Mouse (Mus musculus) hematopoietic stem cell, adult 5-6 weeks (primary cell): ENCODE results near the gene Rbfox2. TPM values are rescaled to one million over a fixed set of nuclear protein-coding genes. Genes with fewer than 3 reads are reported as not detected.

Experiments used
- ATAC-seq, 2 experiments: fragments of 125-278 bp in 1 of 2; replicated peaks in 1 of 2; 2 replicates each; pipeline ENCODE4 v1.8.0; 2016 to 2017; ENCODE audit warnings: inconsistent platforms in 2 of 2, mild to moderate bottlenecking in 2 of 2, moderate number of reproducible peaks in 2 of 2, low read depth in 1 of 2, moderate TSS enrichment in 1 of 2; ENCODE audit not compliant: low FRiP score in 2 of 2, poor library complexity in 2 of 2, severe bottlenecking in 2 of 2, insufficient read depth in 1 of 2, low TSS enrichment in 1 of 2
- total RNA-seq: library from RNA; stranded (forward); fragments of 172-1452, 232-1000 nt; gene quantifications from 2 replicates; pipeline ENCODE4 v1.2.3, GENCODE M21; 2017

Rbfox2 gene
- total RNA-seq, 1 experiment from 2014 or later = 11.9 TPM

GRCm38 (mm10) chr15:77053021-77053420, 253.8 kb downstream of the Rbfox2 start:
- ATAC-seq = no peak

GRCm38 (mm10) chr15:77052176-77052575, 254.6 kb downstream of the Rbfox2 start:
- no peak for ATAC-seq

DNA sequence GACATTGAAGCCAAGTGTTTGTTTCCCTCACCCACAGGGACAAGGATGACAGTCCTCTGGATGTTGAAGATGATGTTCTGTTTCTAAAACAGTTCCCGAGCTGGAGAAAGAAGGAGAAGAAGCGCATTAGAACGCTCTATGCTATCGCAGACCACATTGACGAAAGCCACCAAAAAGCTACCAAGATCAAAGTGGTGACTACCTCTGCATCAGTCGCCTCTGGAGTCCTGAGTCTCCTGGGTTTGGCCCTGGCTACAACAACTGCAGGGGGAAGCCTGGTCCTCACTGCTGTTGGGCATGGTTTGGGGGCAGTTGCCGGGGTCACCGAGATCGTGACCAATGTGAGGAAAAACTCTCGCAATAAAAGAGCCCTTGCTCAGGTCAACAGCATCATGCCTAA, 256.2 kb downstream of the Rbfox2 start, which contains the start of gene Mb:
Gene Mb (minus strand): TSS at position 101 of the 400 bp plus-strand sequence.
- no peak for ATAC-seq

GRCm38 (mm10) chr15:77045609-77046008, 261.2 kb downstream of the Rbfox2 start:
- ATAC-seq = no peak

GRCm38 (mm10) chr15:77044597-77045320, 262.0 kb downstream of the Rbfox2 start, which contains the start of gene Apol6:
Gene Apol6, plus strand, starts transcription at chr15:77044729.
- no peak for ATAC-seq

- ATAC-seq = peak; percentile 37 to 64; a peak in 1 of 4 replicates
Measured at GRCm38 (mm10) chr15:77040784-77041183, 266.0 kb downstream of the Rbfox2 start.

GRCm38 (mm10) chr15:77039211-77039700, 267.5 kb downstream of the Rbfox2 start:
- ATAC-seq = no peak

DNA sequence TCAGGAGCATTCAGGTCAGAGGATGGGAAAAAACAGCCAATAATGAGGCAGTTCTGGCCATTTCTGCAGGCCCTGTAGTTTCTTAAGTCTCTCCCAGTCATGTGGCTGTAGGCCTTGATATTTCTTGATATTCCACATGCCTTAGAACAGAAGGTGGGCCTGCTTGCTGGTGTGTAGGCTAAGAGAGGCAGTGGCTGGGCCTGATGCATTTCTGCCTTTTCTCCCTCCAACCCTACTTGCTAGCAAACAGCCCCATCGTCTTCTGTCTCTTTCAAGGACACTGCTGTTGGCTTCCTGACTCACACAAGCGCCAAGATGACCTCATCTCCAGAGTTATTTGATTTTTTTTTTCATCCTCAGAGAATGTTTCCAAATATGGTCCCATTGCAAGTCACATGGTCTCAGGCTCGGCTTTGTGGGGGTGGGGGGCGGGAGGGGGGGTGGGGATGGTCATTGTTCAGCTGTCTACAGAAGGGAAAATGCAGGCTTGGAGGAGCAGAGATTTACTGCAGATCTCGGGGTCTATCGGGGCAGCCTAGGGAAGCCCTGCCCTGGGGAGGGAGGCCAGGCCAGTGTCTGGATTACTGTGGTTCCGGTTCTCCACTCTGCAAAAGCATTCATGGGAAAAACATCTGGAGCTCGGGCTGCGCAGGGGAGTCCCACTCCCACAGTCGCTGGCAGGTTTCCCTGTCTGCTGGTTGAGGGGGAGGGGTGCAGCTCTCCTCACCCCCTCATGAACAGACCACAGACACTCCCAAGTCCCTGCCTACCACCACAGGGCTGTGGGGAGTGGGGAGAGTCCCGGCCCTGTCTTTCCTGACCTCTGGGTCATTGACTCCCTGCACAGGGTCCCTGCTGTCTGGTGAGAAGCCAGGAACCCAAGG, 269.3 kb downstream of the Rbfox2 start:
- ATAC-seq = no peak

DNA sequence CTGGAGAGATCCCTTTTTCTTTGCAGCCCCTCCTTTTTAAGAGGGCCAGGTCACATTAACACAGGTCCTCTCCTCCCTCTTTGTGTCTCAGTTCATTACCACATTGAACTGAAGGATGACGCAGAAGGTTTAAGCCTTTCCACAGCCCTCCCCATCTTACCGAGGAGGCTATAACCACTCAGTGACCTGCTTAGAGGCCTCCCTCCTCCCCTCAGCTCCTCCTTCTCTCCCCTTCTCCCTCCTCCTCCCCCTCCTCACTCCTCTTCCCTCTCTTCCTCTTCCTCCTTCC, 269.9 kb downstream of the Rbfox2 start:
- ATAC-seq = no peak

DNA sequence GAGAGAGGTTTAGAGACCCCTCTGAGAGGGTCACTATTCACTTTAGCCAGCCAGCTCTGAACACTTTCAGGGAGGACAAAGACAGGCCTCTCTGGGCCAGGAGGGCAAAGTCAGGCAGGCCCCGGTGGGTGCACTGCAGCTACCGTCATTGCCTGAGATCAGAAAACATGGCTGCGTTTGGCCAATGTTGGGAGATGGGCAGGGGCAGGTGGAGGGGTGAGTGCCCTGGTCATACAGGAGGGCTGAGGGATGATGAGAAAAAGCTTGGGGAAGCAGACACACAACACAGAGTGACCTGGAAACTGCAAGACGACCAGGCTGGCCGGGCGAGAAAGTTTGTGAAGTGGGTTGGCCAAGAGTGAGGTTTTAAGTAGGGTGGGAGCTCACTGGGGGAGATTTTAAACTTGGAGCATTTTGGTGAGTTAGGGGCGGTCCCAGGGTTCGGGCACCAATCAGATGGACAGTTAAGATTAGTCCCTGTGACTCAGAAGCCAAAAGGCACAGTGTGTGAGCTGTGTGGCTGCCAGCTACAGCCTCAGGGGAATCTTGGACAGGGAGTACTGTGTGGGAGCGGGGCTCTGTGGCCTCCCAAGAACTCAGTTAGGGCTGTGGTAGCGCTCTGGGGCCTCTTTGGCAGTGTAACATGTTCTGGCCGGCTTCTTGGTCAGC, 270.4 kb downstream of the Rbfox2 start:
- ATAC-seq = no peak

DNA sequence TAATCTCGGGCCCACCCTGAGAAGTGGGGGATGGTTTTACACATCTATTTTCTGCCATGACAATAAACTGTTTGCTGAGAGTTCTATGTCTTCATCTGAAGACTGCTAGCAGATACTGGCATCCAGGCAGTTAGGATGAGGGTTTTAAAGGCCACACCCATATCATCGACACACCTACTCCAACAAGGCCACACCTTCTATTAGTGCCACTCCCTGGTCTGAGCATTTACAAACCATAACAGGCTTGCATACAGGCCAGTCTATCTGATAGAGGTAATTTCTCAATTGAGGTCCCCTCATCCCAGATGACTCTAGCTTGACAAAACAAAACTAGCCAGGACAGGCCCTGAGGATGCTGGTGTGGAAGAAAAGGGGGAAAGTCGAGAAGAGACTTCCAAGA, 271.2 kb downstream of the Rbfox2 start:
- no peak for ATAC-seq

DNA sequence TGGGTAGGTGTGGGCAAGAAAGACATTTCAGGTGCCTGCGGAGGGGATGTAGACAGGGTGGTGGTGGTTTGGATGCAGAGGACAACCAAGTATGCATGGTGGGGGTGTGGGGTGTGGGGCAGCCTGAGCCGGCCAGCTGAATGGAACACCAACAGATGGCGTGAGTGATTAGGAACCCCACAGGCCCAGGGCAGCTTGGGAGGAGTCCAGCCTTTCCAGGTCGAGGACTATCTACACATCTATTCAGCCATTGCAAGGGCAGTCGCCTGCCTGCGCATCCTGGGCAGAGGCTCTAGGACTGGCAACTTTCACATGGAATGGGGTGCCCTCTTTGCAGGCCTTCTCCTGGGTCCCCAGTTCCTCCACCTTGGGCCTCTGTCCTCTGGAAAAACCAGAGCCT, 272.3 kb downstream of the Rbfox2 start:
- ATAC-seq = no peak

DNA sequence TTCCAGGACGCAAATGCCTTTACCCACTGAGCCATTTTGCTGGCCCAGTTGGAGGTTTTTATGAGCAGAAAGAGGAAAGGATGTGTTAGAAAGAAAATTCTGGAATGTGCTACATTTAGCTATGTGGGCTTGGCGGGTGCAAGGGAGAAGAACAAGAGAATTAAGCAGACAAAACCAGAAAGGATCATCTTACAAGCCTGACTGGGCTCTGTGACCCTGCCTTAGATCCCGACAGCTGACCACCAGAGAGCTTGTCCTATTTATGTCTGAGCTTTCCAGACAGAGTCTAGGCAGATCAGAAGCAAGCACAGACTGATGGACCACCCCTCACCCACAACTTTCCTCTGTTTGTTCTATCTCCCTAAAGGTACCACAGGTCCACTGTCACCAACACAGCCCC, 275.5 kb downstream of the Rbfox2 start:
- ATAC-seq = no peak

DNA sequence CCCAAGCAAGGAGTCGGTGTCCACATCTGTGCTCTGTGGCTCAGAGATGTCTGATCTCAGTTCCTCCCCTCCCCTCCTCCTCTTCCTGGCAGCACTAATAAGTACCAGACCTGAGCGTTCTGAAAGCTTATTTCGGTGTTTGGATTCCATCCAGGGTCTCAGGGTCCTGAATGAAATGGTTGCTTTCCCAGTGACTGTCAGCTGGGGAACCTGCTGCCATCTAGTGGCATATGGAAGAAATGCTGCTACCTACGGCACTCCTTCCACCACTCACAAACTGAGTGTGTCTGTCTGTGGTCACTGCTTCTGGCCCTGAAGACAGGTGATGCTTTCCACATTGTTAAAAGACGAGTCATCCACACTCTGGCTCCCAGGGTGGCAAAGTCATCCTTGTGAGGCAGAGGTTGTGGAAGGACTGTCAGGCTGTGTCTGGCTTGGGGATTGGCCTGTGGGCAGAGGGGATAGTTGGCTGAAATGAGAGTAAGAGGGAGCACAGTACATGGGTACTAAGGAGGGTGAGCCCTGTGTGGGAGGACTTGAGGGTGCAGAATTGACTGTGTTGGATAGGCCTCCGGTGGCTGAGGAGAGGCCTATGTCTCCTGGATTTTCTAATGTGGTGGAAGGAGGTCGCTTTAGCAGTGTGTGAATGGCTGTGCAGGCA, 277.3 kb downstream of the Rbfox2 start:
- peak; percentile 59 to 72; a peak in 3 of 4 replicates for ATAC-seq
